Mouse (Mus musculus) hindbrain, embryonic 16.5 days (tissue): ENCODE measurements around the gene C1ql4. TPM values are rescaled to one million over a fixed set of nuclear protein-coding genes. Genes with fewer than 3 reads are reported as not detected.
A peak's percentile ranks its signal among the peaks of the same experiment; 100 is the strongest.

Experiments
- ATAC-seq: fragments of 200-750 bp; cut with Nextera tagmentation; 2 replicates; pipeline ENCODE4 v1.8.0; 2017; ENCODE audit warnings: moderate TSS enrichment, moderate library complexity
- H3K27ac ChIP-seq: fragments of 300-500 bp; sonication (generic); 2 replicates; pipeline ENCODE4 v1.5.1; 2014; ENCODE audit warnings: low read depth, mild to moderate bottlenecking, control low read depth, low read length, moderate library complexity
- H3K27me3 ChIP-seq: fragments of 300-500 bp; sonication (generic); replicated peaks from 2 replicates; pipeline ENCODE4 v1.6.1; 2014; ENCODE audit warnings: low read length; ENCODE audit not compliant: control insufficient read depth, insufficient read depth
- H3K36me3 ChIP-seq: fragments of 300-500 bp; sonication (generic); 2 replicates; pipeline ENCODE4 v1.6.1; 2014; ENCODE audit warnings: mild to moderate bottlenecking, low read length, moderate library complexity, mixed read lengths; ENCODE audit not compliant: control insufficient read depth, insufficient read depth
- H3K4me1 ChIP-seq: fragments of 300-500 bp; sonication (generic); 2 replicates; pipeline ENCODE4 v1.6.1; 2014; ENCODE audit warnings: low read depth, low read length; ENCODE audit not compliant: control insufficient read depth, insufficient read depth
- H3K4me2 ChIP-seq: fragments of 300-500 bp; sonication (generic); 2 replicates; pipeline ENCODE4 v1.6.1; 2014; ENCODE audit warnings: mild to moderate bottlenecking, low read length, control low read depth, moderate library complexity
- H3K4me3 ChIP-seq: fragments of 300-500 bp; sonication (generic); 2 replicates; pipeline ENCODE4 v1.5.1; 2014; ENCODE audit warnings: mild to moderate bottlenecking, low read length, control low read depth, moderate library complexity
- H3K9ac ChIP-seq: fragments of 300-500 bp; sonication (generic); 2 replicates; pipeline ENCODE4 v1.6.1; 2014; ENCODE audit warnings: low read depth, mild to moderate bottlenecking, control low read depth, low read length, moderate library complexity
- H3K9me3 ChIP-seq: fragments of 300-500 bp; sonication (generic); 2 replicates; pipeline ENCODE4 v1.6.1; 2014; ENCODE audit warnings: mild to moderate bottlenecking, low read length, moderate library complexity; ENCODE audit not compliant: control insufficient read depth
- WGBS: fragments of 180-500 bp; shearing (Covaris S2); extraction: QIAGEN DNeasy Blood & Tissue Kit; methylation state at CpG from one replicate; pipeline ENCODE4 v1.1.7; 2014; 5-methylcytosine and 5-hydroxymethylcytosine counted together
- polyA plus RNA-seq: library from polyadenylated mRNA; unstranded; fragments of >200 nt; fragmentation: Nextera tagmentation; extraction: Ambion mirVana; gene quantifications from 2 replicates; pipeline ENCODE4 v1.2.1, GENCODE M21; 2015

Gene C1ql4
- polyA plus RNA-seq, 1 experiment from 2014 or later = 4.0 TPM

GRCm38 (mm10) chr15:99105238-99105637, 17.6 kb upstream of the C1ql4 start:
- WGBS = 62% methylated on average over 7 of the region's 7 CpGs
- Histone ChIP-seq H3K36me3 (no peaks in the 10 kb centered on the region), H3K27me3 (peaks cover 2% of the 10 kb centered on the region; the same call in 1 of the 2 replicates), H3K4me1 (no peaks in the 10 kb centered on the region), H3K9ac (no peak overlapping the region), H3K9me3 (no peaks in the 10 kb centered on the region), H3K27ac (no peak overlapping the region), H3K4me2 (no peak overlapping the region), H3K4me3 (no peak overlapping the region)
- ATAC-seq = no peak

DNA sequence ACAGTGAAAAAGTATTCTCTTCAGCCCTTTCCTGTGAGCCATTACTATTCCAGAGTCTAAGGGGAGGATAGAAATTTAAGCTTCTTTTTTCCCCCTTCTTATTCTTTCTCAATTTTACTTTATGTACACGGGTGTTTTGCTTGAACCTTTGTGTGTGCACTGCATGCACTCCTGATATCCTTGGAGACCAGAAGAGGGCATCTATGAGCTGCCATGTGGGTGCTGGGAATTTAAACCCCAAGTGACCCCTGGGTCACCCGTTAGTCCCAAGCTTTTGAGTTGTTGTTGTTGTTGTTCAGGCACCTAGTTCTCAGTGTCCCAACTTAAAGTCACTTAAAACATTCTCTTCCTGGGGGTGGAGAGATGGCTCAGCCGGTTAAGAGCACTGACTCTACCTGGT, 12.4 kb upstream of the C1ql4 start:
- Histone ChIP-seq H3K4me1 (peaks cover 21% of the 10 kb centered on the region), H3K9ac (no peak overlapping the region), H3K36me3 (no peaks in the 10 kb centered on the region), H3K27me3 (peaks cover 24% of the 10 kb centered on the region), H3K9me3 (no peaks in the 10 kb centered on the region), H3K27ac (no peak overlapping the region), H3K4me3 (no peak overlapping the region), H3K4me2 (no peak overlapping the region)
- ATAC-seq = no peak
- 57% methylated on average over 3 of the region's 3 CpGs for WGBS

DNA sequence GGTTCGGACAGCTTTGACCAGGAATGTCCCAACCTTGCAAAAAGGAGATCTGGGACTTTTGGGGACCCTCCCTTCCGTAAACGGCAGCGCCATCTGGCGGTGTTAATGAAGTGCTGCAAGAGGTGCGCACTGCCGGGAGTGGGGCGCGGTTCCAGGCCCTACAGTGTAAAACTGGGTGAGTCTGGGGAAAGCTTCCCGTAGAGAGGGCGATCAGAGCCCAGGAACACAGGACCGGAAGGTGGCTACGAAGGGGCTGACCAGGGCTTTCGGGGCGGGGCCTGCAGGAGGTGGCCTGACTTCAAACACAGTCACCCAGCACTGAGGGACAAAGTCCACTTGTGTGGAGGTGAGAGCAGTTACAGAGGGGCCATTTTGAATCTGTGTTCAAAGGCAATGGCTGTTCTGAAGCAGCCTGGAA, 11.5 kb upstream of the C1ql4 start:
- H3K4me3 ChIP-seq = no peak overlapping the region
- H3K27ac ChIP-seq = no peak overlapping the region
- ATAC-seq = peak; percentile 51
- H3K36me3 ChIP-seq = no peaks in the 10 kb centered on the region
- peaks cover 25% of the 10 kb centered on the region for H3K27me3 ChIP-seq
- WGBS = under 1% methylated on average over 15 of the region's 15 CpGs
- H3K4me1 ChIP-seq = peaks cover 23% of the 10 kb centered on the region
- peak overlapping the region; percentile 33 for H3K4me2 ChIP-seq
- no peaks in the 10 kb centered on the region for H3K9me3 ChIP-seq
- no peak overlapping the region for H3K9ac ChIP-seq

GRCm38 (mm10) chr15:99098493-99098861, 10.9 kb upstream of the C1ql4 start:
- peaks cover 25% of the 10 kb centered on the region for H3K27me3 ChIP-seq
- no peak overlapping the region for H3K27ac ChIP-seq
- peak overlapping the region; percentile 87 for H3K4me2 ChIP-seq
- no peak for ATAC-seq
- no peak overlapping the region for H3K9ac ChIP-seq
- WGBS = 2% methylated on average over 9 of the region's 9 CpGs
- H3K36me3 ChIP-seq = no peaks in the 10 kb centered on the region
- H3K4me1 ChIP-seq = peaks cover 29% of the 10 kb centered on the region
- H3K9me3 ChIP-seq = no peaks in the 10 kb centered on the region
- peak overlapping the region; percentile 44 for H3K4me3 ChIP-seq

GRCm38 (mm10) chr15:99097840-99098492, 10.3 kb upstream of the C1ql4 start:
- Histone ChIP-seq H3K27ac (no peak overlapping the region), H3K4me1 (peaks cover 30% of the 10 kb centered on the region), H3K36me3 (no peaks in the 10 kb centered on the region), H3K4me2 (peak overlapping the region; percentile 87), H3K9ac (peak overlapping the region; percentile 39; the same call in 1 of the 2 replicates), H3K9me3 (no peaks in the 10 kb centered on the region), H3K27me3 (peaks cover 28% of the 10 kb centered on the region), H3K4me3 (peak overlapping the region; percentile 44)
- no peak for ATAC-seq
- under 1% methylated on average over 30 of the region's 39 CpGs for whole genome bisulfite sequencing

- Histone ChIP-seq H3K27ac (no peak overlapping the region), H3K4me1 (peaks cover 30% of the 10 kb centered on the region), H3K4me2 (peak overlapping the region; percentile 87), H3K4me3 (peak overlapping the region; percentile 44), H3K9ac (peak overlapping the region; percentile 56), H3K27me3 (peaks cover 33% of the 10 kb centered on the region), H3K9me3 (no peaks in the 10 kb centered on the region), H3K36me3 (no peaks in the 10 kb centered on the region)
- 0 out of 2 replicates have a peak, but pooled peaks have one; percentile 31 for ATAC-seq
- under 1% methylated on average over 50 of the region's 58 CpGs for WGBS
Observed at GRCm38 (mm10) chr15:99096831-99097500, 9.3 kb upstream of the C1ql4 start.

GRCm38 (mm10) chr15:99096061-99096793, 8.6 kb upstream of the C1ql4 start:
- Histone ChIP-seq H3K4me3 (peak overlapping the region; percentile 44), H3K36me3 (no peaks in the 10 kb centered on the region), H3K27me3 (peaks cover 33% of the 10 kb centered on the region), H3K4me1 (peaks cover 30% of the 10 kb centered on the region), H3K9me3 (no peaks in the 10 kb centered on the region), H3K27ac (no peak overlapping the region), H3K4me2 (peak overlapping the region; percentile 87), H3K9ac (peak overlapping the region; percentile 56; the same call in 1 of the 2 replicates)
- ATAC-seq = no peak
- WGBS = 4% methylated on average over 24 of the region's 24 CpGs

DNA sequence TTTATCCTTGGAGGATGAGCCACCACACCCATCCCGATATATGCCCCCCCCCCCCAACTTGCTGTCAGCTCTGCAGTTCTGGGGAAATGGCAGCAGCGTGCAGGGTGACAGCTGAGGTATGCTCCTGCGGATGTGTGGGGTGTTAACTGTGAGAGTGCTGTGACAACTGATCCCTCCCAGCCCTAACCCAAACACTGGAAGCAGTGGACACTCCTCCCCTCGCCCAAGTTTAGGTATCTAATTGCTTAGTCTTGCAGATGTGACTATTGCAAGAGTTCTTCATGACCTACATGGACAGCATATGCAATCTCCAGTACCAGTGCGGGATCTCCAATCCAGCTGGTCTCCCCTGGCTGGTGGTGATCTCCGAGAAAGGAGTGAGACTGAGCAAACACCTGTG, 7.7 kb upstream of the C1ql4 start:
- Histone ChIP-seq H3K4me1 (peaks cover 30% of the 10 kb centered on the region), H3K9me3 (no peaks in the 10 kb centered on the region), H3K27me3 (peaks cover 31% of the 10 kb centered on the region), H3K4me2 (no peak overlapping the region), H3K27ac (no peak overlapping the region), H3K4me3 (no peak overlapping the region), H3K9ac (no peak overlapping the region), H3K36me3 (no peaks in the 10 kb centered on the region)
- WGBS = 16% methylated on average over 6 of the region's 6 CpGs
- no peak for ATAC-seq
